Comparison of ENCODE assay signal across 9 mouse cellular contexts in genomic region chr6:55016236-55016635, GRCm38 (mm10). TPM values are rescaled to one million over a fixed set of nuclear protein-coding genes. Genes with fewer than 3 reads are reported as not detected.
DNase-seq lines count a peak whose midpoint lies in the region; ATAC-seq and TF ChIP-seq lines count a peak whose summit lies in the region.
"Had no signal": no experiment of that assay in that cellular context is flagged by ENCODE, and none has a peak within 500 bp of the region (broad histone marks: within the 10 kb centered on the region; RNA-seq: fewer than 3 reads in every experiment).

No protein-coding gene starts in this region.

- DNase-seq in layer of hippocampus, adult 11-12 months (ENCODE audit: low spot score) = peak; percentile 64
- DNase-seq in layer of hippocampus, adult 9-10 months (ENCODE audit: low spot score) = no peak
- peak; percentile 60 for DNase-seq in WW6 (ENCODE audit: low read depth, low spot score)
- peak; percentile 29 to 60 for DNase-seq in frontal cortex, postnatal 36 days (ENCODE audit: low spot score in 2 of 2)
- peak in 1 of 3 experiments; percentile 11 for DNase-seq in liver, embryonic 14.5 days (ENCODE audit: low read depth in 3 of 3, low spot score in 3 of 3)
- DNase-seq in yolk sac, embryonic 10.5 days (ENCODE audit: low spot score) = no peak

- H3K4me2 ChIP-seq in kidney, embryonic 14.5 days (replicated peaks; ENCODE audit: low read depth, low read length) = no peak overlapping the region
- no peak overlapping the region for H3K4me2 ChIP-seq in liver, embryonic 14.5 days (ENCODE audit: low read depth)
- no peak overlapping the region for H3K4me2 ChIP-seq in neural tube, embryonic 13.5 days

- H3K36me3 ChIP-seq in kidney, embryonic 14.5 days (ENCODE audit: control insufficient read depth, insufficient read depth, low read length) = no peaks in the 10 kb centered on the region
- H3K36me3 ChIP-seq in liver, embryonic 14.5 days (replicated peaks; ENCODE audit: control insufficient read depth, insufficient read depth, low read depth) = no peaks in the 10 kb centered on the region
- H3K36me3 ChIP-seq in neural tube, embryonic 13.5 days = no peaks in the 10 kb centered on the region
- H3K36me3 ChIP-seq: liver, embryonic 15.5 days had no signal

- no peak overlapping the region for H3K9ac ChIP-seq in kidney, embryonic 14.5 days (ENCODE audit: low read depth, low read length)
- H3K9ac ChIP-seq in liver, embryonic 14.5 days (replicated peaks) = no peak overlapping the region
- H3K9ac ChIP-seq in neural tube, embryonic 13.5 days = no peak overlapping the region
- H3K9ac ChIP-seq: liver, embryonic 15.5 days had no signal

- no peaks in the 10 kb centered on the region for H3K4me1 ChIP-seq in kidney, embryonic 14.5 days (ENCODE audit: control insufficient read depth, insufficient read depth, low read length)
- H3K4me1 ChIP-seq in liver, embryonic 14.5 days (replicated peaks; ENCODE audit: control insufficient read depth in 2 of 2, insufficient read depth in 2 of 2, low read length in 1 of 2) = no peaks in the 10 kb centered on the region
- H3K4me1 ChIP-seq in neural tube, embryonic 13.5 days (replicated peaks) = no peaks in the 10 kb centered on the region; the same call in 1 of the 2 replicates

- H3K4me3 ChIP-seq in kidney, embryonic 14.5 days (ENCODE audit: low read length) = no peak overlapping the region
- H3K4me3 ChIP-seq in liver, embryonic 14.5 days (ENCODE audit: insufficient read depth in 1 of 2, low read depth in 2 of 2, low read length in 2 of 2) = no peak overlapping the region
- no peak overlapping the region for H3K4me3 ChIP-seq in neural tube, embryonic 13.5 days
- H3K4me3 ChIP-seq: liver, embryonic 15.5 days had no signal

- ATAC-seq in kidney, embryonic 14.5 days (ENCODE audit: low FRiP score, low TSS enrichment) = peak; percentile 68; the same call in 1 of the 2 replicates
- ATAC-seq in liver, embryonic 14.5 days (ENCODE audit: insufficient read depth) = no peak
- peak; percentile 66; the same call in 1 of the 2 replicates for ATAC-seq in neural tube, embryonic 13.5 days (ENCODE audit: low read depth)

- no peaks in the 10 kb centered on the region for H3K9me3 ChIP-seq in kidney, embryonic 14.5 days (ENCODE audit: control insufficient read depth, low read length)
- no peaks in the 10 kb centered on the region for H3K9me3 ChIP-seq in liver, embryonic 14.5 days (ENCODE audit: control insufficient read depth, low read length)
- H3K9me3 ChIP-seq in neural tube, embryonic 13.5 days = peaks cover 8% of the 10 kb centered on the region; the same call in 1 of the 2 replicates
- H3K9me3 ChIP-seq: liver, embryonic 15.5 days had no signal

- H3K27me3 ChIP-seq in kidney, embryonic 14.5 days (ENCODE audit: control insufficient read depth, insufficient read depth, low read length) = no peaks in the 10 kb centered on the region; the same call in 1 of the 2 replicates
- no peaks in the 10 kb centered on the region for H3K27me3 ChIP-seq in liver, embryonic 14.5 days (ENCODE audit: control insufficient read depth, insufficient read depth, low read length)
- peaks cover 10% of the 10 kb centered on the region for H3K27me3 ChIP-seq in neural tube, embryonic 13.5 days

- TF ChIP-seq EP300 in liver, embryonic 14.5 days (IDR thresholded peaks at IDR 0.05; ENCODE audit: low read depth) = no peak

- 9% methylated on average over 5 of the region's 5 CpGs for WGBS in kidney, embryonic 14.5 days
- 16% methylated on average over 5 of the region's 5 CpGs for WGBS in liver, embryonic 14.5 days (ENCODE audit: insufficient replicate concordance)
- WGBS in neural tube, embryonic 13.5 days = 16% methylated on average over 5 of the region's 5 CpGs

- H3K27ac ChIP-seq in kidney, embryonic 14.5 days (ENCODE audit: low read depth, low read length) = no peak overlapping the region
- H3K27ac ChIP-seq in liver, embryonic 14.5 days = no peak overlapping the region
- no peak overlapping the region for H3K27ac ChIP-seq in neural tube, embryonic 13.5 days (replicated peaks)
- H3K27ac ChIP-seq: liver, embryonic 15.5 days had no signal

- TF ChIP-seq CTCF in liver, embryonic 14.5 days (IDR thresholded peaks at IDR 0.05; ENCODE audit: low read depth) = peak; percentile 64

RNA-seq across cellular contexts. Expression of gene Gars, which starts 21.6 kb away (rescaled TPM):
- 105 and 153 TPM in 2 replicates for polyA plus RNA-seq in kidney, embryonic 14.5 days (2014; fragmentation: Nextera tagmentation; extraction: Ambion mirVana)
- 29.4 and 50.9 TPM in 2 replicates for polyA plus RNA-seq in liver, embryonic 14.5 days (2012; rRNA removed)
- polyA plus RNA-seq in liver, embryonic 14.5 days (2014; fragmentation: Nextera tagmentation; extraction: Ambion mirVana) = 99.3 and 104 TPM in 2 replicates
- polyA plus RNA-seq in neural tube, embryonic 13.5 days (2015; fragmentation: Nextera tagmentation; extraction: Ambion mirVana) = 195 and 209 TPM in 2 replicates

RNA-seq across cellular contexts. Expression of gene Ggct, which starts 23.5 kb away (rescaled TPM):
- polyA plus RNA-seq in kidney, embryonic 14.5 days (2014; fragmentation: Nextera tagmentation; extraction: Ambion mirVana) = 8.9 and 10.8 TPM in 2 replicates
- 0.31 and 1.1 TPM in 2 replicates for polyA plus RNA-seq in liver, embryonic 14.5 days (2012; rRNA removed)
- 4.4 and 6.1 TPM in 2 replicates for polyA plus RNA-seq in liver, embryonic 14.5 days (2014; fragmentation: Nextera tagmentation; extraction: Ambion mirVana)
- 16.0 and 18.3 TPM in 2 replicates for polyA plus RNA-seq in neural tube, embryonic 13.5 days (2015; fragmentation: Nextera tagmentation; extraction: Ambion mirVana)

RNA-seq across cellular contexts. Expression of gene Nod1, which starts 43.8 kb away (rescaled TPM):
- polyA plus RNA-seq in kidney, embryonic 14.5 days (2014; fragmentation: Nextera tagmentation; extraction: Ambion mirVana) = 1.8 and 3.6 TPM in 2 replicates
- polyA plus RNA-seq in liver, embryonic 14.5 days (2012; rRNA removed) = 1.9 TPM in 2 replicates
- 1.4 and 1.5 TPM in 2 replicates for polyA plus RNA-seq in liver, embryonic 14.5 days (2014; fragmentation: Nextera tagmentation; extraction: Ambion mirVana)
- polyA plus RNA-seq in neural tube, embryonic 13.5 days (2015; fragmentation: Nextera tagmentation; extraction: Ambion mirVana) = 2.7 and 3.6 TPM in 2 replicates

Comparison
In these comparisons a context has a peak if more than half of its experiments do, and no peak if none do; other contexts are left out.
1. DNase-seq: peak in layer of hippocampus, adult 11-12 months (single experiment), WW6 (single experiment) and frontal cortex, postnatal 36 days (2 of 2); none in layer of hippocampus, adult 9-10 months (single experiment) and yolk sac, embryonic 10.5 days (single experiment).